Mouse (Mus musculus): ENCODE measurements around the gene Gpr35. TPM values are rescaled to one million over a fixed set of nuclear protein-coding genes. Genes with fewer than 3 reads are reported as not detected.

Gene Gpr35
- polyA plus RNA-seq, 1 experiment: 1.9 TPM

DNA sequence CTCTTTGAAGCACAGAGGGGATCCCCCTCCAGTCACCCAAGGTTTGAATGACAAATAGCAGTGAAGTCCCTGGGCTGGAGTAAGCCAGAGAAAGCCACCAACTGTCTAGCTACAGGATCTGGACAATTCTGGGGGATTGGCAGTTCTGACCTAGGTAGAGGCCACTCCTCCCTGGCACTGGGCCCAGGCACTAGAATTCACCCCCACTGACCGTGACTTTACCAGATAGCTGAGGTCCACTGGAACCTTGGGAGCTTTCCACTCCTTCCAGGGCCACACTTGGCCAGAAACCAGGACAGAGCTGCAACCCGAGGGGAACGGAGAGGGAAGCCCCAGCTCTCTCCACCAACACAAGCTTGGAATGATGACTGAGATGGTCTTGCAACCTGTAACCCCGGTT is 58.5 kb downstream of the Gpr35 start:
- H3K27me3 ChIP-seq (replicated peaks; ENCODE audit: control insufficient read depth, insufficient read depth, low read length): no peaks in the 10 kb centered on the region
- DNase-seq: peak; percentile 46
- 37% methylated on average over 4 of the region's 4 CpGs for WGBS

DNA sequence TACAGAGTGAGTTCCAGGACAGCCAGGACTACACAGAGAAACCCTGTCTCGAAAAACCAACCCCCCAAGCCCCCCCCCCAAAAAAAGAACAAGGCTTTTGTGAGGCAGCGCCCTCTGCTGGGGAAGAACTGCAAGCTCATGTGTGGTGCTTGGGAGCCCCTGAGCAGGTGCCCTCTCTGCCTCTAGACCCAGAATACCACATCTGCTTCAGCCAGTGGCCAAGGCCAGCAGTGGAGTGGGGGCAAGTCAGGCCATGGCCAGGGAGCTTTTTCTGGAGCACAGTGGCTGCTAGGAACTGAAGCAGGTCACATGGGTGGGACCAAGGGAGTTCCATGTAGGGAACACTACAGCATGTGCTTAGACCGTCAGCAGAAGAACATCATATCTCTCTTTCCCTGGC is 60.1 kb downstream of the Gpr35 start:
- H3K4me3 ChIP-seq (ENCODE audit: insufficient read depth, low read depth, low read length): no peak overlapping the region
- TF ChIP-seq POLR2A (IDR thresholded peaks at IDR 0.05; ENCODE audit: low read depth, low read length) (no peak), CTCF (conservative IDR thresholded peaks at IDR 0.05; ENCODE audit: insufficient read depth, insufficient read length, low read depth, low read length) (peak; percentile 51)
- peak; percentile 5 for DNase-seq
- H3K36me3 ChIP-seq (ENCODE audit: control insufficient read depth, insufficient read depth, low read length): no peaks in the 10 kb centered on the region
- no peaks in the 10 kb centered on the region for H3K4me1 ChIP-seq (ENCODE audit: control insufficient read depth, insufficient read depth, low read length)
- WGBS: 29% methylated on average over 3 of the region's 3 CpGs
- H3K27me3 ChIP-seq (replicated peaks; ENCODE audit: control insufficient read depth, insufficient read depth, low read length): no peaks in the 10 kb centered on the region
- H3K27ac ChIP-seq (ENCODE audit: insufficient read depth, low read depth, low read length): no peak overlapping the region

More for the DNA sequence above, 58.5 kb downstream of the Gpr35 start:
- Histone ChIP-seq H3K4me1 (ENCODE audit: control insufficient read depth, insufficient read depth, low read length) (no peaks in the 10 kb centered on the region), H3K4me3 (ENCODE audit: insufficient read depth, low read depth, low read length) (no peak overlapping the region), H3K36me3 (ENCODE audit: control insufficient read depth, insufficient read depth, low read length) (no peaks in the 10 kb centered on the region), H3K27ac (ENCODE audit: insufficient read depth, low read depth, low read length) (no peak overlapping the region)
- no peak for TF ChIP-seq POLR2A (IDR thresholded peaks at IDR 0.05; ENCODE audit: low read depth, low read length)
- TF ChIP-seq CTCF (conservative IDR thresholded peaks at IDR 0.05; ENCODE audit: insufficient read depth, insufficient read length, low read depth, low read length): no peak

DNA sequence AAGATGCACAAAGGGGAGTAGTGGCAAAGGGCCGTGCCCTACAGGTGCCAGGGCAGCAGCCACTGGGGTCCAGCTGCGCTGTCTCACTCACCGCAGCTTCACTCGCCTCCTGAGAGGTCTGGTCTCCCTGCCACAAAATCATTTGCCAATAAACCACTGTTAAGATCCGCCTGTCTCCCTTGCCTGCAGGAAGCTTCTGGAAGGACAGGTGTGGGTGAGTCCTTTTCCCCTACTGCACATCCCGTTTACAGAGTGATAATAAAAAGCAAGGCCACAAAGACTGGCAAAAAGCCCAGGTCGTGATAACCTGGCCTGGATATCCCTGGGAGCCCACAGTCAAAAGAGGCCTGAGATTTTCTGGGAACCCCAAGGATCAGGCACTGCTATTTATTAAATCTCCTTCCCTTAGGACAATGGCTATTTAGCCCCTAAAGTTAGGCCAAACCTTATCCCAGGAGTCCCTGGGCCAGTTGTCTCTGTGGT is 61.5 kb downstream of the Gpr35 start:
- Histone ChIP-seq H3K4me3 (ENCODE audit: insufficient read depth, low read depth, low read length) (no peak overlapping the region), H3K36me3 (ENCODE audit: control insufficient read depth, insufficient read depth, low read length) (no peaks in the 10 kb centered on the region), H3K27ac (ENCODE audit: insufficient read depth, low read depth, low read length) (no peak overlapping the region), H3K4me1 (ENCODE audit: control insufficient read depth, insufficient read depth, low read length) (no peaks in the 10 kb centered on the region), H3K27me3 (replicated peaks; ENCODE audit: control insufficient read depth, insufficient read depth, low read length) (no peaks in the 10 kb centered on the region)
- 76% methylated on average over 7 of the region's 7 CpGs for WGBS
- TF ChIP-seq POLR2A (IDR thresholded peaks at IDR 0.05; ENCODE audit: low read depth, low read length) (no peak), CTCF (conservative IDR thresholded peaks at IDR 0.05; ENCODE audit: insufficient read depth, insufficient read length, low read depth, low read length) (no peak)
- peak; percentile 18 for DNase-seq

DNA sequence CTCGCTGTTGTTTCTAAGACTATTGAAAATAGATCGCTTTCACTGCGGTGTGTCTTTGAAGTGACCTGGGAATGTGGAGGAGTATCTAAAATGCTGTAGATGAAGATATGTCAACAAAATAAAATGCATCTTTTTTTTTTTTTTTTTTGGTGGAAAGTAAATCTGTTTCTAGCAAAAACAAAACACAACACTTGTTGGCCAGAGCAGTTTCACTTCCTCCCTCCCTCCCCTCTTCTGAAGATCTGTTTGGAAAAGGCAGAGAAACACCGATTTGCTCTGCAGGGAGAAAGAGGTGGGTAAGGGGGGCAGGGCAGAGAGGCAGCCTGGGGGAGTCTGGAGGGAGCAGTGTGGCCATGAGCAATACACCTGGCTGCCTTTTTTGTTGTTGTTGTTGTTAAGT is 62.7 kb downstream of the Gpr35 start:
- Histone ChIP-seq H3K27me3 (replicated peaks; ENCODE audit: control insufficient read depth, insufficient read depth, low read length) (no peaks in the 10 kb centered on the region), H3K4me3 (ENCODE audit: insufficient read depth, low read depth, low read length) (no peak overlapping the region), H3K27ac (ENCODE audit: insufficient read depth, low read depth, low read length) (no peak overlapping the region), H3K4me1 (ENCODE audit: control insufficient read depth, insufficient read depth, low read length) (no peaks in the 10 kb centered on the region), H3K36me3 (ENCODE audit: control insufficient read depth, insufficient read depth, low read length) (no peaks in the 10 kb centered on the region)
- WGBS: 73% methylated on average over 4 of the region's 4 CpGs
- DNase-seq: no peak
- no peak for TF ChIP-seq POLR2A (IDR thresholded peaks at IDR 0.05; ENCODE audit: low read depth, low read length)
- no peak for TF ChIP-seq CTCF (conservative IDR thresholded peaks at IDR 0.05; ENCODE audit: insufficient read depth, insufficient read length, low read depth, low read length)

DNA sequence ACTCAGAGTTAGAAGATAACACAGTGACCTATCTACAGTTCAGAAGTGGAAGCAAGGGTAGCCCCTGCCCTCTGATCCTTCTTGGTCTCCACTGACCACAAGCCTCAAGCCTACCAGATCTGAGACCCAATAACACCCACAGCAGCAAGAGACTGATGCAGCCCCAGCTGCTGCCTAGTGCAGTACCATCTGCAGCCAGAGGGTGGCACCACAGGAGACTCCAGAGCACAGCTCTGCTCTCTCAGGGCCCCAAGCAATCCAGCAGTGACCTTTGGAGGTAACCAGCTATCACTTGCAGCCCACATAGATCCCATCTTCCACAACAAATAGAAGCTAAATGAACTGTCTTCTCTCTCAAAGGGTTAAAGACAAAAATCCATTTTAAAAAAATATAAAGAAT is 63.8 kb downstream of the Gpr35 start:
- no peaks in the 10 kb centered on the region for H3K4me1 ChIP-seq (ENCODE audit: control insufficient read depth, insufficient read depth, low read length)
- H3K27ac ChIP-seq (ENCODE audit: insufficient read depth, low read depth, low read length): no peak overlapping the region
- no peaks in the 10 kb centered on the region for H3K27me3 ChIP-seq (replicated peaks; ENCODE audit: control insufficient read depth, insufficient read depth, low read length)
- peak; percentile 63 for DNase-seq
- H3K36me3 ChIP-seq (ENCODE audit: control insufficient read depth, insufficient read depth, low read length): no peaks in the 10 kb centered on the region
- TF ChIP-seq POLR2A (IDR thresholded peaks at IDR 0.05; ENCODE audit: low read depth, low read length) (no peak), CTCF (conservative IDR thresholded peaks at IDR 0.05; ENCODE audit: insufficient read depth, insufficient read length, low read depth, low read length) (peak; percentile 85)
- no peak overlapping the region for H3K4me3 ChIP-seq (ENCODE audit: insufficient read depth, low read depth, low read length)

DNA sequence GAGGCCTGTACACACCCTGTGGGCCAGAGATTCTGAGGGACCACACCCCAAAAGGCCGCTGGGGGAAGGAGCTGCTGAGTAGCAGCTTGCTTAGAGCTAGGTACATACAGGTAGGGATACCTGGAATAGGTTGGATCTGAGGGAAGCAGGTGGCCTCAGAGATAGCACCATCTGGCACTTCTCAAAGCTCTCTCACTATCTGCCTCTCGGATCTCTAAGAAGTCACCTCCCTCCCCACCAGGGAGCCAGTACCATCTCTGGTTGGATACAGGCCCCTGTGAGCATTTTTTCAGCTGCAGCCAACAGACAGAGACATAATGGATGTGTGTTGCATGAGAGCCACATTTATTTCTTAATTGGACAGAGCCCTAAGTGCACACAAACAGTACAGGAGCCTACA is 64.5 kb downstream of the Gpr35 start:
- H3K27me3 ChIP-seq (replicated peaks; ENCODE audit: control insufficient read depth, insufficient read depth, low read length): no peaks in the 10 kb centered on the region
- no peak overlapping the region for H3K4me3 ChIP-seq (ENCODE audit: insufficient read depth, low read depth, low read length)
- no peak overlapping the region for H3K27ac ChIP-seq (ENCODE audit: insufficient read depth, low read depth, low read length)
- no peak for DNase-seq
- H3K4me1 ChIP-seq (ENCODE audit: control insufficient read depth, insufficient read depth, low read length): no peaks in the 10 kb centered on the region
- 78% methylated on average over 2 of the region's 2 CpGs for WGBS
- TF ChIP-seq POLR2A (IDR thresholded peaks at IDR 0.05; ENCODE audit: low read depth, low read length): no peak
- no peak for TF ChIP-seq CTCF (conservative IDR thresholded peaks at IDR 0.05; ENCODE audit: insufficient read depth, insufficient read length, low read depth, low read length)
- H3K36me3 ChIP-seq (ENCODE audit: control insufficient read depth, insufficient read depth, low read length): no peaks in the 10 kb centered on the region

DNA sequence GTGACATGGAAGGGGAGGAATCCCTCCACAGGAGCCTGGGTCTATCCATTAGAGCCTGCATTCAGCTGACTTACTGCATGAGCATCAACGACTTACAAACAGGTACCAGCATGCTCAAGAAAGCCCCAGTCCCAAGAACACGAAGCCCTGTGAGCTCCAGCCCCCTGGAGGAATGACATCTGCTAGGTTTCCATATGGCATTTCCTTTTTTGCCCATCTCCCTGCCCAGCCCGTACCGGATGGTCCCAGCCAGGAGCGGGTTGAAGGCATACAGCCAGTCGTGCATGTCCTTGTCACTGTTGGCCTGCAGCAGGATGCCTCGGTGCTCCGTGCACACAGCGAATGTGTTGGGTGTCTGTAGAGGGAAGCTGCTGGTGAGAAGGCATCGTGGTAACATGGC is 68.1 kb downstream of the Gpr35 start:
- WGBS: 69% methylated on average over 10 of the region's 10 CpGs

More for the DNA sequence above, 68.1 kb downstream of the Gpr35 start:
- no peaks in the 10 kb centered on the region for H3K36me3 ChIP-seq (ENCODE audit: control insufficient read depth, insufficient read depth, low read length)
- no peak for TF ChIP-seq CTCF (conservative IDR thresholded peaks at IDR 0.05; ENCODE audit: insufficient read depth, insufficient read length, low read depth, low read length)
- TF ChIP-seq POLR2A (IDR thresholded peaks at IDR 0.05; ENCODE audit: low read depth, low read length): no peak
- no peak overlapping the region for H3K4me3 ChIP-seq (ENCODE audit: insufficient read depth, low read depth, low read length)
- no peak for DNase-seq
- H3K27ac ChIP-seq (ENCODE audit: insufficient read depth, low read depth, low read length): no peak overlapping the region
- H3K4me1 ChIP-seq (ENCODE audit: control insufficient read depth, insufficient read depth, low read length): no peaks in the 10 kb centered on the region
- H3K27me3 ChIP-seq (replicated peaks; ENCODE audit: control insufficient read depth, insufficient read depth, low read length): no peaks in the 10 kb centered on the region
